Mouse (Mus musculus) lung, adult 2 months (tissue): ENCODE results near the gene Chst1.

Experiments used
- CTCF ChIP-seq: fragments of 200-500 bp; IDR thresholded peaks from 2 replicates; pipeline ENCODE4 v1.5.1; 2011; ENCODE audit warnings: mild to moderate bottlenecking, low read length, control low read depth; ENCODE audit not compliant: insufficient read depth
- POLR2A ChIP-seq: fragments of 200-500 bp; IDR thresholded peaks from 2 replicates; pipeline ENCODE4 v1.6.1; 2011; ENCODE audit warnings: low read depth, mild to moderate bottlenecking, control low read depth, low read length, borderline replicate concordance; ENCODE audit errors: extremely low read depth

- no peak for TF ChIP-seq CTCF
- TF ChIP-seq POLR2A: no peak
Measured at GRCm38 (mm10) chr2:92627633-92628032, 28.1 kb downstream of the Chst1 start.
